Mouse (Mus musculus): Measurements from ENCODE around the gene Tatdn3. TPM values are rescaled to one million over a fixed set of nuclear protein-coding genes. Genes with fewer than 3 reads are reported as not detected.

Tatdn3 gene
- polyA plus RNA-seq, 1 experiment: 29.6 TPM

GRCm38 (mm10) chr1:191086304-191086878 lies 23.7 kb upstream of the Tatdn3 start:
- no peak for TF ChIP-seq CTCF (IDR thresholded peaks at IDR 0.05; ENCODE audit: control insufficient read depth, insufficient read depth, low read length)
- no peak for TF ChIP-seq POLR2A (IDR thresholded peaks at IDR 0.05; ENCODE audit: borderline replicate concordance, control insufficient read depth, low read depth, low read length)
- Histone ChIP-seq H3K4me3 (replicated peaks; ENCODE audit: control insufficient read depth, low read depth, low read length) (no peak overlapping the region), H3K27ac (ENCODE audit: control insufficient read depth, insufficient read depth, low read depth, low read length, poor library complexity) (no peak overlapping the region), H3K4me1 (ENCODE audit: control insufficient read depth, insufficient read depth, low read length) (peaks cover 2% of the 10 kb centered on the region)
- 42% methylated on average over 7 of the region's 7 CpGs for WGBS

GRCm38 (mm10) chr1:191085597-191085996 lies 22.9 kb upstream of the Tatdn3 start:
- Histone ChIP-seq H3K4me3 (replicated peaks; ENCODE audit: control insufficient read depth, low read depth, low read length) (no peak overlapping the region), H3K4me1 (ENCODE audit: control insufficient read depth, insufficient read depth, low read length) (peaks cover 2% of the 10 kb centered on the region), H3K27ac (ENCODE audit: control insufficient read depth, insufficient read depth, low read depth, low read length, poor library complexity) (peak overlapping the region; percentile 67)
- no peak for TF ChIP-seq CTCF (IDR thresholded peaks at IDR 0.05; ENCODE audit: control insufficient read depth, insufficient read depth, low read length)
- TF ChIP-seq POLR2A (IDR thresholded peaks at IDR 0.05; ENCODE audit: borderline replicate concordance, control insufficient read depth, low read depth, low read length): peak; percentile 43; the same call in 1 of the 2 replicates
- WGBS: 17% methylated on average over 12 of the region's 12 CpGs

- peak overlapping the region; percentile 67; the same call in 1 of the 2 replicates for H3K27ac ChIP-seq (ENCODE audit: control insufficient read depth, insufficient read depth, low read depth, low read length, poor library complexity)
- H3K4me3 ChIP-seq (replicated peaks; ENCODE audit: control insufficient read depth, low read depth, low read length): no peak overlapping the region
- TF ChIP-seq POLR2A (IDR thresholded peaks at IDR 0.05; ENCODE audit: borderline replicate concordance, control insufficient read depth, low read depth, low read length): no peak
- TF ChIP-seq CTCF (IDR thresholded peaks at IDR 0.05; ENCODE audit: control insufficient read depth, insufficient read depth, low read length): peak; percentile 60
- 56% methylated on average over 5 of the region's 5 CpGs for WGBS
- peaks cover 2% of the 10 kb centered on the region for H3K4me1 ChIP-seq (ENCODE audit: control insufficient read depth, insufficient read depth, low read length)
Observed at GRCm38 (mm10) chr1:191084951-191085559, 22.3 kb upstream of the Tatdn3 start.

- peaks cover 2% of the 10 kb centered on the region for H3K4me1 ChIP-seq (ENCODE audit: control insufficient read depth, insufficient read depth, low read length)
- H3K4me3 ChIP-seq (replicated peaks; ENCODE audit: control insufficient read depth, low read depth, low read length): no peak overlapping the region
- H3K27ac ChIP-seq (ENCODE audit: control insufficient read depth, insufficient read depth, low read depth, low read length, poor library complexity): no peak overlapping the region
- no peak for TF ChIP-seq POLR2A (IDR thresholded peaks at IDR 0.05; ENCODE audit: borderline replicate concordance, control insufficient read depth, low read depth, low read length)
- no peak for TF ChIP-seq CTCF (IDR thresholded peaks at IDR 0.05; ENCODE audit: control insufficient read depth, insufficient read depth, low read length)
- WGBS: 83% methylated on average over 8 of the region's 8 CpGs
Observed at GRCm38 (mm10) chr1:191083230-191083629, 20.5 kb upstream of the Tatdn3 start.

- H3K27ac ChIP-seq (ENCODE audit: control insufficient read depth, insufficient read depth, low read depth, low read length, poor library complexity): no peak overlapping the region
- H3K4me1 ChIP-seq (ENCODE audit: control insufficient read depth, insufficient read depth, low read length): peaks cover 6% of the 10 kb centered on the region; the same call in 1 of the 2 replicates
- WGBS: 43% methylated on average over 10 of the region's 10 CpGs
- TF ChIP-seq POLR2A (IDR thresholded peaks at IDR 0.05; ENCODE audit: borderline replicate concordance, control insufficient read depth, low read depth, low read length) (no peak), CTCF (IDR thresholded peaks at IDR 0.05; ENCODE audit: control insufficient read depth, insufficient read depth, low read length) (peak; percentile 35; the same call in 1 of the 2 replicates)
- no peak overlapping the region for H3K4me3 ChIP-seq (replicated peaks; ENCODE audit: control insufficient read depth, low read depth, low read length)
Observed at GRCm38 (mm10) chr1:191075199-191075883, 12.6 kb upstream of the Tatdn3 start.

GRCm38 (mm10) chr1:191073486-191073885 lies 10.8 kb upstream of the Tatdn3 start:
- WGBS: 48% methylated on average over 4 of the region's 4 CpGs
- no peak overlapping the region for H3K4me3 ChIP-seq (replicated peaks; ENCODE audit: control insufficient read depth, low read depth, low read length)
- peaks cover 6% of the 10 kb centered on the region; the same call in 1 of the 2 replicates for H3K4me1 ChIP-seq (ENCODE audit: control insufficient read depth, insufficient read depth, low read length)
- TF ChIP-seq POLR2A (IDR thresholded peaks at IDR 0.05; ENCODE audit: borderline replicate concordance, control insufficient read depth, low read depth, low read length) (no peak), CTCF (IDR thresholded peaks at IDR 0.05; ENCODE audit: control insufficient read depth, insufficient read depth, low read length) (no peak)
- no peak overlapping the region for H3K27ac ChIP-seq (ENCODE audit: control insufficient read depth, insufficient read depth, low read depth, low read length, poor library complexity)

- 27% methylated on average over 6 of the region's 6 CpGs for WGBS
- Histone ChIP-seq H3K27ac (ENCODE audit: control insufficient read depth, insufficient read depth, low read depth, low read length, poor library complexity) (peak overlapping the region; percentile 39), H3K4me3 (replicated peaks; ENCODE audit: control insufficient read depth, low read depth, low read length) (no peak overlapping the region), H3K4me1 (ENCODE audit: control insufficient read depth, insufficient read depth, low read length) (peaks cover 6% of the 10 kb centered on the region; the same call in 1 of the 2 replicates)
- no peak for TF ChIP-seq POLR2A (IDR thresholded peaks at IDR 0.05; ENCODE audit: borderline replicate concordance, control insufficient read depth, low read depth, low read length)
- no peak for TF ChIP-seq CTCF (IDR thresholded peaks at IDR 0.05; ENCODE audit: control insufficient read depth, insufficient read depth, low read length)
Observed at GRCm38 (mm10) chr1:191073001-191073400, 10.3 kb upstream of the Tatdn3 start.

- H3K4me3 ChIP-seq (replicated peaks; ENCODE audit: control insufficient read depth, low read depth, low read length): no peak overlapping the region
- no peak for TF ChIP-seq POLR2A (IDR thresholded peaks at IDR 0.05; ENCODE audit: borderline replicate concordance, control insufficient read depth, low read depth, low read length)
- no peak for TF ChIP-seq CTCF (IDR thresholded peaks at IDR 0.05; ENCODE audit: control insufficient read depth, insufficient read depth, low read length)
- H3K4me1 ChIP-seq (ENCODE audit: control insufficient read depth, insufficient read depth, low read length): peaks cover 6% of the 10 kb centered on the region; the same call in 1 of the 2 replicates
- H3K27ac ChIP-seq (ENCODE audit: control insufficient read depth, insufficient read depth, low read depth, low read length, poor library complexity): peak overlapping the region; percentile 39
- WGBS: 85% methylated on average over 16 of the region's 16 CpGs
Observed at GRCm38 (mm10) chr1:191072329-191072913, 9.7 kb upstream of the Tatdn3 start.

Data from bone marrow, adult 2 months (tissue).